Mouse (Mus musculus): ENCODE measurements around the gene Irf4. TPM values are rescaled to one million over a fixed set of nuclear protein-coding genes. Genes with fewer than 3 reads are reported as not detected.

Irf4 gene
- 0.05 and 0.12 TPM in 2 replicates for polyA plus RNA-seq (2015; fragmentation: Nextera tagmentation; extraction: Ambion mirVana)

GRCm38 (mm10) chr13:30749021-30749556, at the start of gene Irf4:
Gene Irf4 (plus strand): TSS chr13:30749226.
- peak; percentile 78 for ATAC-seq
- Histone ChIP-seq H3K9me3 (ENCODE audit: control insufficient read depth) (no peaks in the 10 kb centered on the region), H3K27me3 (replicated peaks; ENCODE audit: control insufficient read depth, insufficient read depth, low read length) (peaks cover 53% of the 10 kb centered on the region), H3K4me1 (replicated peaks; ENCODE audit: control insufficient read depth, insufficient read depth, low read length) (0 out of 2 replicates have a peak, but pooled peaks cover 3% of the 10 kb centered on the region), H3K9ac (ENCODE audit: low read depth, low read length) (no peak within 1 kb of the TSS; the same call in 1 of the 2 replicates), H3K36me3 (ENCODE audit: control insufficient read depth, insufficient read depth) (no peaks in the 10 kb centered on the region), H3K4me3 (ENCODE audit: low read depth, low read length) (peak within 1 kb of the TSS; percentile 34), H3K4me2 (replicated peaks; ENCODE audit: low read depth) (peak within 1 kb of the TSS; percentile 70), H3K27ac (ENCODE audit: low read depth, low read length) (no peak within 1 kb of the TSS)
- TF ChIP-seq CTCF (IDR thresholded peaks at IDR 0.05; ENCODE audit: low read depth) = no peak
- WGBS = under 1% methylated on average over 21 of the region's 21 CpGs

GRCm38 (mm10) chr13:30702695-30703094, 46.3 kb upstream of the Irf4 start:
- no peak overlapping the region for H3K4me3 ChIP-seq (ENCODE audit: low read depth, low read length)
- no peaks in the 10 kb centered on the region for H3K27me3 ChIP-seq (replicated peaks; ENCODE audit: control insufficient read depth, insufficient read depth, low read length)
- no peaks in the 10 kb centered on the region for H3K4me1 ChIP-seq (replicated peaks; ENCODE audit: control insufficient read depth, insufficient read depth, low read length)
- 92% methylated on average over 5 of the region's 5 CpGs for WGBS
- no peaks in the 10 kb centered on the region for H3K9me3 ChIP-seq (ENCODE audit: control insufficient read depth)
- H3K4me2 ChIP-seq (replicated peaks; ENCODE audit: low read depth) = no peak overlapping the region
- no peak for TF ChIP-seq CTCF (IDR thresholded peaks at IDR 0.05; ENCODE audit: low read depth)
- no peak overlapping the region for H3K9ac ChIP-seq (ENCODE audit: low read depth, low read length)
- H3K36me3 ChIP-seq (ENCODE audit: control insufficient read depth, insufficient read depth) = no peaks in the 10 kb centered on the region
- ATAC-seq = no peak
- H3K27ac ChIP-seq (ENCODE audit: low read depth, low read length) = no peak overlapping the region

- WGBS = 82% methylated on average over 8 of the region's 8 CpGs
- TF ChIP-seq CTCF (IDR thresholded peaks at IDR 0.05; ENCODE audit: low read depth) = no peak
- no peak for ATAC-seq
These were observed 44.6 kb upstream of the Irf4 start for GRCm38 (mm10) chr13:30704246-30705095.

GRCm38 (mm10) chr13:30711066-30711465, 38.0 kb upstream of the Irf4 start:
- WGBS = 86% methylated on average over 2 of the region's 2 CpGs
- Histone ChIP-seq H3K4me1 (replicated peaks; ENCODE audit: control insufficient read depth, insufficient read depth, low read length) (no peaks in the 10 kb centered on the region), H3K9me3 (ENCODE audit: control insufficient read depth) (no peaks in the 10 kb centered on the region), H3K27me3 (replicated peaks; ENCODE audit: control insufficient read depth, insufficient read depth, low read length) (no peaks in the 10 kb centered on the region), H3K4me2 (replicated peaks; ENCODE audit: low read depth) (no peak overlapping the region), H3K4me3 (ENCODE audit: low read depth, low read length) (no peak overlapping the region), H3K36me3 (ENCODE audit: control insufficient read depth, insufficient read depth) (no peaks in the 10 kb centered on the region), H3K27ac (ENCODE audit: low read depth, low read length) (no peak overlapping the region), H3K9ac (ENCODE audit: low read depth, low read length) (no peak overlapping the region)
- TF ChIP-seq CTCF (IDR thresholded peaks at IDR 0.05; ENCODE audit: low read depth) = no peak
- ATAC-seq = no peak

More at GRCm38 (mm10) chr13:30704246-30705095, 44.6 kb upstream of the Irf4 start:
- no peaks in the 10 kb centered on the region for H3K9me3 ChIP-seq (ENCODE audit: control insufficient read depth)
- H3K4me2 ChIP-seq (replicated peaks; ENCODE audit: low read depth) = no peak overlapping the region
- no peak overlapping the region for H3K9ac ChIP-seq (ENCODE audit: low read depth, low read length)
- H3K36me3 ChIP-seq (ENCODE audit: control insufficient read depth, insufficient read depth) = no peaks in the 10 kb centered on the region
- H3K27me3 ChIP-seq (replicated peaks; ENCODE audit: control insufficient read depth, insufficient read depth, low read length) = no peaks in the 10 kb centered on the region
- no peaks in the 10 kb centered on the region for H3K4me1 ChIP-seq (replicated peaks; ENCODE audit: control insufficient read depth, insufficient read depth, low read length)
- H3K4me3 ChIP-seq (ENCODE audit: low read depth, low read length) = no peak overlapping the region
- no peak overlapping the region for H3K27ac ChIP-seq (ENCODE audit: low read depth, low read length)

- Histone ChIP-seq H3K9ac (ENCODE audit: low read depth, low read length) (no peak overlapping the region), H3K27me3 (replicated peaks; ENCODE audit: control insufficient read depth, insufficient read depth, low read length) (no peaks in the 10 kb centered on the region), H3K36me3 (ENCODE audit: control insufficient read depth, insufficient read depth) (no peaks in the 10 kb centered on the region), H3K4me2 (replicated peaks; ENCODE audit: low read depth) (no peak overlapping the region), H3K4me1 (replicated peaks; ENCODE audit: control insufficient read depth, insufficient read depth, low read length) (no peaks in the 10 kb centered on the region), H3K4me3 (ENCODE audit: low read depth, low read length) (no peak overlapping the region), H3K9me3 (ENCODE audit: control insufficient read depth) (no peaks in the 10 kb centered on the region), H3K27ac (ENCODE audit: low read depth, low read length) (no peak overlapping the region)
- 91% methylated on average over 3 of the region's 3 CpGs for WGBS
- no peak for ATAC-seq
- TF ChIP-seq CTCF (IDR thresholded peaks at IDR 0.05; ENCODE audit: low read depth) = no peak
These were observed 37.3 kb upstream of the Irf4 start for GRCm38 (mm10) chr13:30711711-30712110.

GRCm38 (mm10) chr13:30712280-30712679, 36.7 kb upstream of the Irf4 start:
- no peak overlapping the region for H3K4me3 ChIP-seq (ENCODE audit: low read depth, low read length)
- H3K27me3 ChIP-seq (replicated peaks; ENCODE audit: control insufficient read depth, insufficient read depth, low read length) = no peaks in the 10 kb centered on the region
- TF ChIP-seq CTCF (IDR thresholded peaks at IDR 0.05; ENCODE audit: low read depth) = no peak
- no peaks in the 10 kb centered on the region for H3K36me3 ChIP-seq (ENCODE audit: control insufficient read depth, insufficient read depth)
- no peaks in the 10 kb centered on the region for H3K9me3 ChIP-seq (ENCODE audit: control insufficient read depth)
- H3K4me2 ChIP-seq (replicated peaks; ENCODE audit: low read depth) = no peak overlapping the region
- no peak overlapping the region for H3K9ac ChIP-seq (ENCODE audit: low read depth, low read length)
- no peak for ATAC-seq
- H3K27ac ChIP-seq (ENCODE audit: low read depth, low read length) = no peak overlapping the region
- no peaks in the 10 kb centered on the region for H3K4me1 ChIP-seq (replicated peaks; ENCODE audit: control insufficient read depth, insufficient read depth, low read length)
- WGBS = 72% methylated on average over 6 of the region's 6 CpGs
